Mouse (Mus musculus): ENCODE results near the gene Zc3h10. TPM values are rescaled to one million over a fixed set of nuclear protein-coding genes. Genes with fewer than 3 reads are reported as not detected.
"Not testable (repeated sequence)": the region's sequence is repeated elsewhere in the genome, so short reads cannot be mapped to it uniquely, and the experiment has no call there.

The Zc3h10 gene
- polyA plus RNA-seq, 1 experiment from 2014 or later = 9.5 TPM

DNA sequence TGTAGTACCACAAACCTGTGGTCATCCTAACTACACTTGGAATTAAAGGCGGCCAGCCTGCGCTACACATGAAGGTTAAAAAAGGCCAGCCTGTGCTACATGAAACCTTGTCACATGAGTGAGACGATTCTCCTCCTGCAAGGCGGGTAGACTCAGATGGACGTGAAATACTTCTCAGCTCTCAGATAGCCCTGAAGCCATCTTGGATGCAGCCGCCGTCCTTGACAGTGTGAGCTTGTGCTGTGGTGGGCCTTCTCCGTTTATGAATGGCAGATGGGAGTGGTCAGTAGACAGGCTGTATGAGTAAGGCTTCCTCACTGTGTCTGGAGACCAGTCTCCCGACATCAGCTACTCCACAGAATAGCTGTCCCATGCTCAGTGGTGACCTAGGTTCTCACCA, 38.4 kb downstream of the Zc3h10 start:
- Histone ChIP-seq H3K9ac (ENCODE audit: low read length) (no peak overlapping the region), H3K27me3 (ENCODE audit: control insufficient read depth, insufficient read depth, low read length) (no peaks in the 10 kb centered on the region), H3K4me3 (ENCODE audit: low read length) (no peak overlapping the region), H3K27ac (ENCODE audit: low read length) (no peak overlapping the region), H3K36me3 (ENCODE audit: control insufficient read depth, insufficient read depth) (peaks cover 10% of the 10 kb centered on the region; the same call in 1 of the 2 replicates), H3K4me1 (ENCODE audit: control insufficient read depth, insufficient read depth, low read length) (peaks cover 9% of the 10 kb centered on the region), H3K4me2 (ENCODE audit: low read depth, low read length) (no peak overlapping the region), H3K9me3 (replicated peaks; ENCODE audit: control insufficient read depth, low read length) (no peaks in the 10 kb centered on the region)
- ATAC-seq (replicated peaks; ENCODE audit: extremely low read depth, insufficient read depth, low FRiP score) = no peak
- WGBS = 86% methylated on average over 9 of the region's 9 CpGs

DNA sequence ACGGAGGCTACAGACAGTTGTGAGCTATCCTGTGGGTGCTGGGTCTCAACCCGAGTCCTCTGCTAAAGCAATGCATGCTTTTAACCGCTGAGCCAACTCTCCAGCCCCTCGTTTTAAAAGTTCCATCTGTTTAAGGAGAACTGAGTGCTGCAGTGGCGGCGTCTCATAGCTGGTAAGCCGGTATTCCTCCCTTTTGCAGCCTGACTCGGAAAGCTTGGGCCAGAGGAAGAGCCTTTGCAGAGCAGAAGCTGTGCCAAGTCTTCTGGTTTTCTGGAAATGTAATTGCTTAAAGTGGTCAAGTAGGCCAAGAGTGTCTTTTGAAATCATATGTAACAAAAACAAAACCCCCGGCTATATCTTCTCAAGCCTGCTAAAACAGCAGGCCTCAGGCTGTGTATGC, 39.3 kb downstream of the Zc3h10 start:
- ATAC-seq (replicated peaks; ENCODE audit: extremely low read depth, insufficient read depth, low FRiP score) = no peak
- Histone ChIP-seq H3K27me3 (ENCODE audit: control insufficient read depth, insufficient read depth, low read length) (no peaks in the 10 kb centered on the region), H3K4me3 (ENCODE audit: low read length) (no peak overlapping the region), H3K4me2 (ENCODE audit: low read depth, low read length) (no peak overlapping the region), H3K27ac (ENCODE audit: low read length) (no peak overlapping the region), H3K9me3 (replicated peaks; ENCODE audit: control insufficient read depth, low read length) (no peaks in the 10 kb centered on the region), H3K36me3 (ENCODE audit: control insufficient read depth, insufficient read depth) (peaks cover 7% of the 10 kb centered on the region; the same call in 1 of the 2 replicates), H3K9ac (ENCODE audit: low read length) (no peak overlapping the region), H3K4me1 (ENCODE audit: control insufficient read depth, insufficient read depth, low read length) (peaks cover 12% of the 10 kb centered on the region)
- WGBS = 72% methylated on average over 9 of the region's 9 CpGs

DNA sequence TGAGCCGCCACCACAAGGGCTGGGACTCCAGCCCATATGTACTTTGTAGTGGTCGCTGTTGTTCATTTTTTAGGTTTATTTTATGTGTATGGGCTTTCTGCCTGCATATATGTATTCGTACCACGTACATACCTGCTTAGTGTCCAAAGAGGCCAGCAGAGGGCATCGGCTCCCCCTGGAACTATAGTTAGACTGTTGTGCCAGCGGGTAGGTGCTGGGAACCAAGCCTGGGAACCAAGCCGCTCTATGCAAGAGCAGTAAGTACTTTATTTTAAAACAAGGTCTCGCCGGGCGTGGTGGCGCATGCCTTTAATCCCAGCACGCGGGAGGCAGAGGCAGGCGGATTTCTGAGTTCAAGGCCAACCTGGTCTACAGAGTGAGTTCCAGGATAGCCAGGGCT, 41.6 kb downstream of the Zc3h10 start:
- Histone ChIP-seq H3K4me2 (ENCODE audit: low read depth, low read length) (no peak overlapping the region), H3K27ac (ENCODE audit: low read length) (no peak overlapping the region), H3K9me3 (replicated peaks; ENCODE audit: control insufficient read depth, low read length) (no peaks in the 10 kb centered on the region), H3K27me3 (ENCODE audit: control insufficient read depth, insufficient read depth, low read length) (no peaks in the 10 kb centered on the region), H3K4me3 (ENCODE audit: low read length) (no peak overlapping the region), H3K36me3 (ENCODE audit: control insufficient read depth, insufficient read depth) (peaks cover 3% of the 10 kb centered on the region; the same call in 1 of the 2 replicates), H3K9ac (ENCODE audit: low read length) (no peak overlapping the region), H3K4me1 (ENCODE audit: control insufficient read depth, insufficient read depth, low read length) (peaks cover 12% of the 10 kb centered on the region)
- WGBS = 94% methylated on average over 14 of the region's 14 CpGs
- no peak for ATAC-seq (replicated peaks; ENCODE audit: extremely low read depth, insufficient read depth, low FRiP score)

GRCm38 (mm10) chr10:128505371-128505667, 42.3 kb downstream of the Zc3h10 start:
- not testable (repeated sequence) for H3K9ac ChIP-seq (ENCODE audit: low read length); H3K4me2 ChIP-seq (ENCODE audit: low read depth, low read length); H3K9me3 ChIP-seq (replicated peaks; ENCODE audit: control insufficient read depth, low read length); H3K27ac ChIP-seq (ENCODE audit: low read length); H3K27me3 ChIP-seq (ENCODE audit: control insufficient read depth, insufficient read depth, low read length); ATAC-seq (replicated peaks; ENCODE audit: extremely low read depth, insufficient read depth, low FRiP score); H3K36me3 ChIP-seq (ENCODE audit: control insufficient read depth, insufficient read depth); H3K4me3 ChIP-seq (ENCODE audit: low read length)
- 72% methylated on average over 5 of the region's 5 CpGs for WGBS
- H3K4me1 ChIP-seq (ENCODE audit: control insufficient read depth, insufficient read depth, low read length) = peaks cover 12% of the 10 kb centered on the region

DNA sequence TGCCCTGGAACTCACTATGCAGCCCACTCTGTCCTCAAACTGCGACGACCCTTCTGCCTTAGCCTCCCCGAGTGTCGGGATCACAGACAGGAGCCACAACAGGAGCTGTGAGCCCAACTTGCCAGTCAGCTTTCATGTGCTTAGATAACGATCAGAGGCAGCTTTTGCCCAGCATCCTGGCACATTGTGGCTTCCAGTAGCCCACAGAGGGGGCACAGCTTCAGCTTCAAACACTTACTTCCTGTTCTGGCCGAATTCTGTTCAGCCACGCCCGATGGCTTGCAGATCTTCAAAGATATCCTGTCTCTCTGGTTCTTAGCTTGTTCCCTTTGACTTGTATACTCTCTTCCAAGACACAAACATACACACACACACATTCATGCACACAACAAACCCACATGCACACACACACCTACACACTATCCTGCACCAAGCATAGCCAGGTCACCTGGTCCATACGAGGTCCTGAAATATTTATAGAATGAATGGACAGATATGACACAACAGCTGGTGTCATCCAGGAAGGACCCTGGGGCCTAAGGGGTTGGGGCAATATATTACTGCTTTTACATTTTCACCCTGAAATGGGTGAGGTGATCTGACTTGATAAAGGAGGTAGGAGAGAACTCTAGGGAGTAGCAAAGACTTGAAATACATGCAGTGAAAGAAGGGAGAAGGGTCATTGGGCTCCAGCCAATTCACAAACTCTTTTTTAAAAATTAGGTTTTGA, 42.8 kb downstream of the Zc3h10 start:
- Histone ChIP-seq H3K27ac (ENCODE audit: low read length) (peak overlapping the region; percentile 31), H3K9me3 (replicated peaks; ENCODE audit: control insufficient read depth, low read length) (no peaks in the 10 kb centered on the region), H3K4me2 (ENCODE audit: low read depth, low read length) (no peak overlapping the region; the same call in 1 of the 2 replicates), H3K4me3 (ENCODE audit: low read length) (no peak overlapping the region), H3K36me3 (ENCODE audit: control insufficient read depth, insufficient read depth) (no peaks in the 10 kb centered on the region), H3K4me1 (ENCODE audit: control insufficient read depth, insufficient read depth, low read length) (peaks cover 12% of the 10 kb centered on the region), H3K27me3 (ENCODE audit: control insufficient read depth, insufficient read depth, low read length) (no peaks in the 10 kb centered on the region), H3K9ac (ENCODE audit: low read length) (peak overlapping the region; percentile 34; the same call in 1 of the 2 replicates)
- WGBS = 54% methylated on average over 9 of the region's 9 CpGs
- no peak for ATAC-seq (replicated peaks; ENCODE audit: extremely low read depth, insufficient read depth, low FRiP score)

DNA sequence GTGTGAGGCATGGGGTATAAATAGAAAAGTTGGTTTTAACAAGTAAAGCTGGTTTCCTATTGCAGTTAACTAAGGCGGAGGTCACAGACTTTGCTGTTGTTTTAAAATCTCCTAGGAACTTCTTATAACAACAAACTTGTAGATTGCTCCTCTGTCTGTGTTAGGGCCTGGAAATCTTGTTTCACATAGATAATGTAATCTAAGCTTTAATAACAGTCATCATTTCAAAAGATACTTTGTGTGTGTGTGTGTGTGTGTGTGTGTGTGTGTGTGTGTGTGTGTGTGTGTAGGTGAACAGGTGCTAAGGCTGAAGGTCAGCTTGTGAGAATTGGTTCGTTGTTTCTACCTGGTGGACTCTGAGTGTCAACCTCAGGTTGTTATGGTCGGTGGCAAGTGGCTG, 43.6 kb downstream of the Zc3h10 start:
- no peak overlapping the region for H3K4me3 ChIP-seq (ENCODE audit: low read length)
- H3K4me1 ChIP-seq (ENCODE audit: control insufficient read depth, insufficient read depth, low read length) = peaks cover 12% of the 10 kb centered on the region
- H3K9ac ChIP-seq (ENCODE audit: low read length) = no peak overlapping the region
- no peak overlapping the region for H3K4me2 ChIP-seq (ENCODE audit: low read depth, low read length)
- no peaks in the 10 kb centered on the region for H3K9me3 ChIP-seq (replicated peaks; ENCODE audit: control insufficient read depth, low read length)
- H3K27ac ChIP-seq (ENCODE audit: low read length) = no peak overlapping the region
- H3K36me3 ChIP-seq (ENCODE audit: control insufficient read depth, insufficient read depth) = no peaks in the 10 kb centered on the region
- 80% methylated on average over 3 of the region's 3 CpGs for WGBS
- no peak for ATAC-seq (replicated peaks; ENCODE audit: extremely low read depth, insufficient read depth, low FRiP score)
- H3K27me3 ChIP-seq (ENCODE audit: control insufficient read depth, insufficient read depth, low read length) = no peaks in the 10 kb centered on the region

DNA sequence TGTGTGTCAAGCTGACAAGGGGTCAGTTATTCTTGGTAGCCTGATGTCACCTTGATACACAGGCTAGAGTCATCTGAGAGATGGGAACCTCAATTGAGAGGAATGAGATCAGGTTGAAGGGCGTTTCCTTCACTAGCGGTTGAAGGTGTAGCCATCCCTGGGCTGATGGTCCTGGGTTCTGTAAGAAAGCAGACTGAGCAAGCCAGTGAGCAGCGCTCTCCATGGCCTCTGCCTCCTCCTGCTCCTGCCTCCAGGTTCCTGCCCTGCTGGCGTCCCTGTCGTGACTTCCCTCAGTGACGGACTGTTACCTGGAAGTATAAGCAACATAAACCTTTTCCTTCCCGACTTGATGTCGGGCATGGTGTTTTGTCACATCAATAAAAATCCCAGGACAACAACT, 44.0 kb downstream of the Zc3h10 start:
- Histone ChIP-seq H3K4me1 (ENCODE audit: control insufficient read depth, insufficient read depth, low read length) (peaks cover 12% of the 10 kb centered on the region), H3K4me3 (ENCODE audit: low read length) (no peak overlapping the region), H3K36me3 (ENCODE audit: control insufficient read depth, insufficient read depth) (no peaks in the 10 kb centered on the region), H3K27ac (ENCODE audit: low read length) (no peak overlapping the region), H3K9me3 (replicated peaks; ENCODE audit: control insufficient read depth, low read length) (no peaks in the 10 kb centered on the region), H3K9ac (ENCODE audit: low read length) (no peak overlapping the region), H3K4me2 (ENCODE audit: low read depth, low read length) (no peak overlapping the region), H3K27me3 (ENCODE audit: control insufficient read depth, insufficient read depth, low read length) (no peaks in the 10 kb centered on the region)
- ATAC-seq (replicated peaks; ENCODE audit: extremely low read depth, insufficient read depth, low FRiP score) = no peak
- 78% methylated on average over 8 of the region's 8 CpGs for WGBS

DNA sequence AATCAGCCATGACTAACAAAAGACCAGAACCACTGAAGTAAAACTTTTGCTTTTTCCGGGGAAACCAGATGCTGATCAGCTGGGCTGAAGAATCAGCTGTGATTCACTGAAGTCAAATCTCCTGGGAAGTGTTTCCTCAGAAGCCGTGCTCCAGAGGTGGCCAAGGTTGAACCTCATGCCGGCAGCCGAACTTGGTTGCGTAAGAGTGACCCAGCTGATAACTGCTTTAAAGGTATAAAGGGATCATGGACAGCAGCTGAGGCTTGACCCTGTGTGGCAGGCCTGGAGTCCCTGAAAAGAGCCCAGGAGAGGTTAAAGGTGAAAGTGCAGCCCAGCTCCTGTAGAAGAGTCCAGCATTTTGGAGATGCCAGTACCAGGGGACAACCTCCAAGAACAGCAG, 45.2 kb downstream of the Zc3h10 start:
- Histone ChIP-seq H3K4me2 (ENCODE audit: low read depth, low read length) (no peak overlapping the region), H3K9me3 (replicated peaks; ENCODE audit: control insufficient read depth, low read length) (no peaks in the 10 kb centered on the region), H3K27me3 (ENCODE audit: control insufficient read depth, insufficient read depth, low read length) (no peaks in the 10 kb centered on the region), H3K4me1 (ENCODE audit: control insufficient read depth, insufficient read depth, low read length) (peaks cover 19% of the 10 kb centered on the region), H3K9ac (ENCODE audit: low read length) (no peak overlapping the region), H3K27ac (ENCODE audit: low read length) (no peak overlapping the region), H3K4me3 (ENCODE audit: low read length) (no peak overlapping the region), H3K36me3 (ENCODE audit: control insufficient read depth, insufficient read depth) (no peaks in the 10 kb centered on the region)
- no peak for ATAC-seq (replicated peaks; ENCODE audit: extremely low read depth, insufficient read depth, low FRiP score)
- 68% methylated on average over 5 of the region's 5 CpGs for WGBS

DNA sequence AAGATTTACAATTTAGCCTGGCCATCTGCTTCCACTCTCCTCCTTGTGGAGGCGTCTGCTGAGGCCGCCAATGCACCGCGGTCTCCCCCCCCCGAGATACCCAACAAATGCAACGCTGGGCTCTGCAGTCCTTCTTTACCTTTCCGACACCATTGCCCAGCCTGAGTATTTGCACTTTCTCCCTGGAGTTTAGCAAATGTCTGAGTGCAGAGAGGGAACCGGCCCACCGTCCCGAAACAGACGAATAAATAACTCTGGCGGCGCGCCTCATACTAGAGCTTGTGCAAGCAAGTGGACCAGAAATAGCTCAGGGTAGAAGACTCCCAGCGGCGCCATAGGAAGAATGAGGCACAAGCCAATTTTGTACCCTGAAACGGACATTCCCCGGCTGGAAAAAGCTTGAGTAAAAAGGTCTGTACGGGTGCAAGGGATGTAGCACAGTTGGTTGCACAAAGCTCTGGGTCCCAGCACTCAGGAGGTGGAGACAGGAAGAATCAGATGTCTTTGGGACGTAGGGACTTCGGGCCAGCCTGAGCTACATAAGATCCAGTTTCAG, 48.4 kb downstream of the Zc3h10 start:
- peak; percentile 23 for ATAC-seq (replicated peaks; ENCODE audit: extremely low read depth, insufficient read depth, low FRiP score)
- H3K27me3 ChIP-seq (ENCODE audit: control insufficient read depth, insufficient read depth, low read length) = no peaks in the 10 kb centered on the region
- peak overlapping the region; percentile 77 for H3K4me2 ChIP-seq (ENCODE audit: low read depth, low read length)
- peaks cover 32% of the 10 kb centered on the region for H3K4me1 ChIP-seq (ENCODE audit: control insufficient read depth, insufficient read depth, low read length)
- no peaks in the 10 kb centered on the region for H3K36me3 ChIP-seq (ENCODE audit: control insufficient read depth, insufficient read depth)
- peak overlapping the region; percentile 97 for H3K27ac ChIP-seq (ENCODE audit: low read length)
- no peaks in the 10 kb centered on the region for H3K9me3 ChIP-seq (replicated peaks; ENCODE audit: control insufficient read depth, low read length)
- WGBS = 1% methylated on average over 21 of the region's 21 CpGs
- H3K9ac ChIP-seq (ENCODE audit: low read length) = peak overlapping the region; percentile 81
- peak overlapping the region; percentile 74 for H3K4me3 ChIP-seq (ENCODE audit: low read length)
